Mouse (Mus musculus): ENCODE data around the gene Strn.
A peak's percentile ranks its signal among the peaks of the same experiment; 100 is the strongest.

The Strn gene

GRCm38 (mm10) chr17:78618164-78618693 is 118.8 kb downstream of the Strn start:
- no peak for DNase-seq (ENCODE audit: inconsistent ontology term)

- no peak for DNase-seq (ENCODE audit: inconsistent ontology term)
Observed at GRCm38 (mm10) chr17:78615096-78615495, 121.9 kb downstream of the Strn start.

- DNase-seq (ENCODE audit: inconsistent ontology term) = no peak
Observed at GRCm38 (mm10) chr17:78614481-78614880, 122.5 kb downstream of the Strn start.

DNA sequence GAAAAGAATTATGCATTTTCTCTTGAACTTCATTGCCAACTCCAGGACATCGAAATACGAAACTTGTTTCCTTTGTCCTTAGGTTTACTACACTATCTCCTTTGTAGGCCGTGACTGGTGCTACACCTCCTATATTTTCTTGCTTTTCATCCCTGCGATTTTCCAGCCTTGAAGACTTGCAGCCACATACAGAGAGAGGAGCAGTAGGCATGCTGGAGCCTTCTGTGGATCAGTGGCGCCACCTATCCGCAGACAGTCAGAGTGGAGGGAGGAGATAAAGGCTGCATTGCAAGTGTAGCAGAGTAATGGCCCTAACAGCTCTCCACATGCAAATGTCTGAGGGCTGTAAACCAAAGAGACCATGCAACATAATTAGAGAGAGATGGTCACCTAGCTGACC is 125.9 kb downstream of the Strn start:
- no peak for DNase-seq (ENCODE audit: inconsistent ontology term)

DNA sequence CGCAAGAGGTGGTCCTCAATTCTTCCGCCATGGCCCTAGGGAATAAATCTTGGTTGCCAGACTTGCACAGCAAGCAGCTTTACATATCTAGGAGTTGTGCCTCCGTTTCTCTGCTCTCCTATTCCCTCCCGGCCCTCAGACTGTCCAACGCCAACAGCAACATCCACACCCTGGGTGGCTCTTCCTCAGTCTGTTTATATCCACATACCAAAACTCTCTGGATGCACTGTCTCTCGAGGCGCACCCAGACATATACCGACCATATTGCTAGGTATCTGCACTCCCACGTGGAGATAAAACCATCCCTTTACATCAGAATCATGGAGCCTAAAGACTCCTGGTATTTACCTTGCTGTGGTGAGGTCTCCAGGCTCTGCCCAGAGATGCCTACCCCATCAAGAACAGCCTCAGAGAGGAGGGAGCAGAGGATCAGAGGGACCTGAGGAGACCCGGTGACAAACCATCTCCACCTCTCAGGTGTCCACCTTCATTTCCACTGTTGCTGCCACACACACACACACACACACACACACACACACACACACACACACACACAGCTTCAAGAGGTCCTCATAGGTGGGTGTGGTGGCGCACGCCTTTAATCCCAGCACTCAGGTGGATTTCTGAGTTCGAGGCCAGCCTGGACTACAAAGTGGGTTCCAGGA is 127.7 kb downstream of the Strn start:
- no peak for DNase-seq (ENCODE audit: inconsistent ontology term)

DNA sequence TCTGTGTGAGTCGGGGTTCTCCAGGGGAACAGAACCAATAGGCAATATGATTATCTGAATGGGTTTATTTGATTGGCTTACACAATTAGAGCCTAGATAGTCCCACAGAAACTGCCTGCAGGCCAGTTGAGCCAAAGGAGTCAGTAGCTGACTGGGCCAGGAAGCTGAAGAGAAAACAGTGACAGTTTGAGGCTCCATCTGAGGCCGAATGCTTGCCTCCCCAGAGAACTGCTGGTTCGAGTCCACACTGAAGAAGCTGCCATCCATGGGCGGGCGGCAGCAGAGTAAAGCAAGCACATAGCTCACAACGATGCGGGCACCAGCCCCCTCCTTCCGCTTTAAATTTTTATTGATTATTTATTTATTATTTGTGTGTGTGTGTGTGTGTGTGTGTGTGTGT is 128.3 kb downstream of the Strn start:
- DNase-seq (ENCODE audit: inconsistent ontology term) = no peak

DNA sequence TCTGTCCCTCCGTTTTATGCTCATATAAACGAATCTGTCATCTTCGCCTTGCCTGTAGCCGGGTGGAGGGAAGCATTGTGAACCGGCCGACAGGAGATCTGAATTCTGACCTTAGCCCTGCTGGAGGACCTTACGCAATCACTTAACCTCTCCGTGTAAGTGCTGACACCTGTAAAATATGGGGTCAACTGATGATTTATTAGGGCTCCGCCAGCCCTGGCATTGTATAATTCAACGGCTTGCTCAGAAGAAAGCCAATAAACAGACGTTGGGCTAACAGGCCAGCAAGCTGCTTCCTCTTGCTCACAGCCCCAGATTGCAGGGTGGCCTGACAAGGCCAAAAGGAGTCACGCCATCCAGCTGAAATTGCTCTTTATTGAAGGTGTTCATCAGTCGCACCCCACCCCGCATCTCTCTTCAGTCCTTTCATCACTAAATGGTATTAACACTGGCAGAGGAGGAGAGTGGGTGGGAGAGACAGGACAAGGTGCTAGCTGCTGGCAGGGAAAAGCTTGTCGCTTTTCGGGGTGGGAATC is 128.8 kb downstream of the Strn start:
- no peak for DNase-seq (ENCODE audit: inconsistent ontology term)

DNA sequence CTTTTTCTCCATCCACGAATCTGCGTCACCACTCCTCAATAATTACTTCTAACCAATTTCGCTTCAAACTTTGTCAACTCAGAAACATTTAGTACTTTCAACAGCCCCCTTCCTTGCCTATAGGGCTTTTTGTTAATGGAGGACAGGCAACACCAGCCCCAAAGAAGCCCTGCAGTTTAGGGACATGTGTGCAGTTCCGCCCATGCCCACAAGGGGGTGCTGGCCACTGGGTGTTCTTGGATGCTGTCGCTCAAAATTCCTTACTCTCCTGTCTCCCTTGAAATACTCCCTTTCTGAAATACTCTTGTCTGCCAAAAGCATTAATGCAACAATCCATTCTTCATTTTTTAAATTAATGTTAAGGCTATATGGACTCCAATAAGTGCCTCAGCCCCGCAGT is 132.6 kb downstream of the Strn start:
- DNase-seq (ENCODE audit: inconsistent ontology term) = peak; percentile 59

GRCm38 (mm10) chr17:78603872-78604271 is 133.1 kb downstream of the Strn start:
- DNase-seq (ENCODE audit: inconsistent ontology term) = peak; percentile 67

GRCm38 (mm10) chr17:78602316-78602715 is 134.7 kb downstream of the Strn start:
- no peak for DNase-seq (ENCODE audit: inconsistent ontology term)

DNA sequence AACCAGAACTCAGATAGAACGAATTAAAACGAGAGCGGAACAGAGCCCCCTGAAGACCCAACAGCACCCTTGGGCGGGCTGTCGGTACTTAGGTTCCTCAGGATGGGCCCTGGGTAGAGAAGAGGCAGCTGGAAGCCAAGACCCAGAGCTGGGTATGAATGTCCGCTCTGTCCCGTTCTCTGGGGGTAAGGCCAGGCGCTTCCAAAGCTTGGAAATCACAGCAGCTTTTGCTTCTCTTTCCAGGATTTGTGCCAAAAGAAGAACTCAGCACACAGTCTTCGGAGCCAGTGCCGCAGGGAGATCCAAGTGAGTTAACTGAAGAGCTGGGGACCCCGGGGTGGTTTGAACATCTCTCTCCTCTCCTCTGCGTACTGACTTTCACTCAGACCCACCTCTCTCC is 135.4 kb downstream of the Strn start:
- no peak for DNase-seq (ENCODE audit: inconsistent ontology term)

- DNase-seq (ENCODE audit: inconsistent ontology term) = no peak
Observed at GRCm38 (mm10) chr17:78601042-78601441, 136.0 kb downstream of the Strn start.
